Mouse (Mus musculus) liver, embryonic 14.5 days (tissue): ENCODE measurements around the gene Xpnpep1. TPM values are rescaled to one million over a fixed set of nuclear protein-coding genes. Genes with fewer than 3 reads are reported as not detected.

ENCODE experiments used
- ATAC-seq: fragments of 200-750 bp; cut with Nextera tagmentation; 2 replicates; pipeline ENCODE4 v1.8.0; 2017; ENCODE audit warnings: moderate number of reproducible peaks, mild to moderate bottlenecking, moderate library complexity; ENCODE audit not compliant: insufficient read depth
- DNase-seq, 3 experiments: peaks; one replicate each; pipeline ENCODE4 v3.0.0-alpha.2; 2012 to 2013; ENCODE audit warnings: low read depth in 3 of 3, low spot score in 3 of 3
- H3K27ac ChIP-seq: fragments of 300-500 bp; sonication (generic); 2 replicates; pipeline ENCODE4 v1.5.1; 2014; ENCODE audit warnings: moderate library complexity, mild to moderate bottlenecking, control low read depth, inconsistent platforms
- H3K27me3 ChIP-seq: fragments of 300-500 bp; sonication (generic); 2 replicates; pipeline ENCODE4 v1.6.1; 2014; ENCODE audit warnings: mild to moderate bottlenecking, low read length, moderate library complexity; ENCODE audit not compliant: control insufficient read depth, insufficient read depth
- H3K36me3 ChIP-seq: fragments of 300-500 bp; sonication (generic); replicated peaks from 2 replicates; pipeline ENCODE4 v1.6.1; 2014; ENCODE audit warnings: low read depth; ENCODE audit not compliant: control insufficient read depth, insufficient read depth
- H3K4me1 ChIP-seq, 2 experiments: fragments of 200-500 bp in 1 of 2; fragments of 300-500 bp in 1 of 2; sonication (generic) in 1 of 2; replicated peaks; 2 replicates each; pipeline ENCODE4 v1.6.1; 2012 to 2014; ENCODE audit warnings: antibody characterized with exemption in 1 of 2, inconsistent platforms in 1 of 2, low read length in 1 of 2; ENCODE audit not compliant: control insufficient read depth in 2 of 2, insufficient read depth in 2 of 2
- H3K4me2 ChIP-seq: fragments of 300-500 bp; sonication (generic); 2 replicates; pipeline ENCODE4 v1.6.1; 2014; ENCODE audit warnings: low read depth, mild to moderate bottlenecking, control low read depth, moderate library complexity
- H3K4me3 ChIP-seq, 2 experiments: fragments of 200-500 bp in 1 of 2; fragments of 300-500 bp in 1 of 2; sonication (generic) in 1 of 2; 2 replicates each; pipeline ENCODE4 v1.5.1; 2012 to 2014; ENCODE audit warnings: low read depth in 2 of 2, low read length in 2 of 2, mild to moderate bottlenecking in 2 of 2, control low read depth in 1 of 2, inconsistent platforms in 1 of 2, moderate library complexity in 1 of 2; ENCODE audit not compliant: insufficient read depth in 1 of 2
- H3K9ac ChIP-seq: fragments of 300-500 bp; sonication (generic); replicated peaks from 2 replicates; pipeline ENCODE4 v1.6.1; 2014; ENCODE audit warnings: mild to moderate bottlenecking, control low read depth, moderate library complexity
- H3K9me3 ChIP-seq: fragments of 300-500 bp; sonication (generic); 2 replicates; pipeline ENCODE4 v1.6.1; 2016; ENCODE audit warnings: low read length, mixed read lengths; ENCODE audit not compliant: control insufficient read depth
- CTCF ChIP-seq: IDR thresholded peaks from 2 replicates; pipeline ENCODE4 v1.5.1; 2016; ENCODE audit warnings: antibody characterized with exemption, low read depth, control low read depth
- EP300 ChIP-seq: IDR thresholded peaks from 2 replicates; pipeline ENCODE4 v1.6.1; 2016; ENCODE audit warnings: antibody characterized with exemption, low read depth
- WGBS: fragments of 180-500 bp; shearing (Covaris S2); extraction: QIAGEN DNeasy Blood & Tissue Kit; methylation state at CpG from one replicate; pipeline ENCODE4 v1.1.7; 2014; ENCODE audit not compliant: insufficient replicate concordance; 5-methylcytosine and 5-hydroxymethylcytosine counted together
- polyA plus RNA-seq, 2 experiments: library from polyadenylated mRNA; depleted of rRNA in 1 of 2; stranded (reverse) in 1 of 2; unstranded in 1 of 2; fragments of >200 nt; fragmentation: Nextera tagmentation in 1 of 2; extraction: Ambion mirVana in 1 of 2; gene quantifications; 2 replicates each; pipeline versions ENCODE4 v1.2.1 to v1.2.3; 2012 to 2014

The Xpnpep1 gene
- polyA plus RNA-seq, 2 experiments: 51.9 to 93.9 TPM

GRCm38 (mm10) chr19:53003554-53004365 is 36.3 kb downstream of the Xpnpep1 start:
- Histone ChIP-seq H3K27me3 (no peaks in the 10 kb centered on the region), H3K4me1 (peaks cover 27 to 30% of the 10 kb centered on the region in 2 experiments), H3K9ac (peak overlapping the region; percentile 47; the same call in 1 of the 2 replicates), H3K27ac (peak overlapping the region; percentile 84), H3K4me3 (no peak overlapping the region), H3K4me2 (peak overlapping the region; percentile 55), H3K9me3 (no peaks in the 10 kb centered on the region), H3K36me3 (peaks cover 61% of the 10 kb centered on the region)
- peak; percentile 87 for ATAC-seq
- WGBS: 50% methylated on average over 22 of the region's 22 CpGs
- DNase-seq: peak; percentile 68 to 72 (median 71)
- TF ChIP-seq CTCF: no peak
- peak; percentile 81 for TF ChIP-seq EP300

- Histone ChIP-seq H3K4me1 (peaks cover 27 to 30% of the 10 kb centered on the region in 2 experiments), H3K4me2 (peak overlapping the region; percentile 60), H3K27ac (peak overlapping the region; percentile 84), H3K27me3 (no peaks in the 10 kb centered on the region), H3K9me3 (no peaks in the 10 kb centered on the region), H3K9ac (peak overlapping the region; percentile 47), H3K36me3 (peaks cover 69% of the 10 kb centered on the region), H3K4me3 (peak overlapping the region in 1 of 2 experiments; percentile 25; a peak in 2 of 4 replicates)
- DNase-seq (peak; percentile 56 to 66 (median 62)), ATAC-seq (peak; percentile 79)
- 61% methylated on average over 23 of the region's 23 CpGs for WGBS
- TF ChIP-seq CTCF: no peak
- peak; percentile 53 for TF ChIP-seq EP300
Measured at GRCm38 (mm10) chr19:53002166-53003095, 37.6 kb downstream of the Xpnpep1 start.

GRCm38 (mm10) chr19:52992880-52993440 is 47.1 kb downstream of the Xpnpep1 start:
- WGBS: 77% methylated on average over 11 of the region's 11 CpGs
- Histone ChIP-seq H3K9me3 (no peaks in the 10 kb centered on the region), H3K4me3 (no peak overlapping the region), H3K36me3 (peaks cover 44% of the 10 kb centered on the region), H3K27me3 (no peaks in the 10 kb centered on the region), H3K27ac (no peak overlapping the region), H3K4me1 (no peaks in the 10 kb centered on the region), H3K9ac (no peak overlapping the region), H3K4me2 (no peak overlapping the region)
- no peak for DNase-seq
- peak; percentile 21; the same call in 1 of the 2 replicates for ATAC-seq
- TF ChIP-seq EP300 (no peak), CTCF (peak; percentile 71)

GRCm38 (mm10) chr19:52991924-52992323 is 48.1 kb downstream of the Xpnpep1 start:
- Histone ChIP-seq H3K27me3 (no peaks in the 10 kb centered on the region), H3K9ac (no peak overlapping the region), H3K27ac (no peak overlapping the region), H3K4me1 (no peaks in the 10 kb centered on the region), H3K9me3 (no peaks in the 10 kb centered on the region), H3K36me3 (peaks cover 35% of the 10 kb centered on the region), H3K4me3 (no peak overlapping the region), H3K4me2 (no peak overlapping the region)
- TF ChIP-seq CTCF (no peak), EP300 (no peak)
- DNase-seq (no peak), ATAC-seq (no peak)
- 86% methylated on average over 10 of the region's 10 CpGs for WGBS
